Mouse (Mus musculus) lung, embryonic 15.5 days (tissue): Measurements from ENCODE around the gene Hormad2. TPM values are rescaled to one million over a fixed set of nuclear protein-coding genes. Genes with fewer than 3 reads are reported as not detected.

Source experiments
- ATAC-seq: fragments of 200-750 bp; cut with Nextera tagmentation; 2 replicates; pipeline ENCODE4 v1.8.0; 2017; ENCODE audit warnings: moderate number of reproducible peaks, borderline replicate concordance; ENCODE audit not compliant: low FRiP score, low TSS enrichment; ENCODE audit errors: extremely low read depth
- H3K27ac ChIP-seq: fragments of 300-500 bp; sonication (generic); 2 replicates; pipeline ENCODE4 v1.5.1; 2015; ENCODE audit warnings: moderate library complexity, mild to moderate bottlenecking, inconsistent platforms
- H3K27me3 ChIP-seq: fragments of 300-500 bp; sonication (generic); 2 replicates; pipeline ENCODE4 v1.6.1; 2015; ENCODE audit warnings: inconsistent platforms
- H3K36me3 ChIP-seq: fragments of 300-500 bp; sonication (generic); 2 replicates; pipeline ENCODE4 v1.6.1; 2015; ENCODE audit warnings: inconsistent platforms
- H3K4me1 ChIP-seq: fragments of 300-500 bp; sonication (generic); 2 replicates; pipeline ENCODE4 v1.6.1; 2015; ENCODE audit warnings: inconsistent platforms
- H3K4me2 ChIP-seq: fragments of 300-500 bp; sonication (generic); 2 replicates; pipeline ENCODE4 v1.6.1; 2015; ENCODE audit warnings: inconsistent platforms, mild to moderate bottlenecking, moderate library complexity
- H3K4me3 ChIP-seq: fragments of 300-500 bp; sonication (generic); 2 replicates; pipeline ENCODE4 v1.5.1; 2015; ENCODE audit warnings: mild to moderate bottlenecking, inconsistent platforms
- H3K9ac ChIP-seq: fragments of 300-500 bp; sonication (generic); 2 replicates; pipeline ENCODE4 v1.6.1; 2015; ENCODE audit warnings: inconsistent platforms
- H3K9me3 ChIP-seq: fragments of 300-500 bp; sonication (generic); 2 replicates; pipeline ENCODE4 v1.6.1; 2016; ENCODE audit warnings: inconsistent platforms
- WGBS: fragments of 180-500 bp; shearing (Covaris S2); methylation state at CpG from one replicate; pipeline ENCODE4 v1.1.7; 2015; 5-methylcytosine and 5-hydroxymethylcytosine counted together
- polyA plus RNA-seq: library from polyadenylated mRNA; unstranded; fragments of >200 nt; fragmentation: Nextera tagmentation; extraction: Ambion mirVana; gene quantifications from 2 replicates; pipeline ENCODE4 v1.2.1, GENCODE M21; 2015

Hormad2 gene
- polyA plus RNA-seq, 1 experiment from 2014 or later: 0.22 TPM

DNA sequence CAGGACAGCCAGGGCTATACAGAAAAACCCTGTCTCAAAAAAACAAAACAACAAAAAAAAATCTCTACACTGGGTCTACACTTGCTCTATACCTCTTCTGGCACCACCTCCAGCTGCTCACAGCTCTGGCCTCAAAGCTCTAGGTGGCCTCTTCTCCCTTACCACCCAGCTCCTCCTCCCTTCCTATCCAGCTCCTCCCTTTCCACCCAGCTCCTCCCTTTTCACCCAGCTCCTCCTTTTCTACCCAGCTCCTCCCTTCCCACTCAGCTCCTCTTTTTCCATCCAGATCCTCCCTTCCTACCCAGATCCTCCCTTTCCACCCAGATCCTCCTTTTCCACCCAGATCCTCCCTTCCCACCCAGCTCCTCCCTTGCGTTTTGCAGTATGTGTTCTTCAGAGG is 26.5 kb upstream of the Hormad2 start:
- Histone ChIP-seq H3K4me2 (no peak overlapping the region), H3K27me3 (no peaks in the 10 kb centered on the region), H3K27ac (no peak overlapping the region), H3K9me3 (no peaks in the 10 kb centered on the region), H3K36me3 (no peaks in the 10 kb centered on the region), H3K9ac (no peak overlapping the region), H3K4me3 (no peak overlapping the region), H3K4me1 (no peaks in the 10 kb centered on the region)
- WGBS: 91% methylated on average over 1 of the region's 1 CpGs
- no peak for ATAC-seq

DNA sequence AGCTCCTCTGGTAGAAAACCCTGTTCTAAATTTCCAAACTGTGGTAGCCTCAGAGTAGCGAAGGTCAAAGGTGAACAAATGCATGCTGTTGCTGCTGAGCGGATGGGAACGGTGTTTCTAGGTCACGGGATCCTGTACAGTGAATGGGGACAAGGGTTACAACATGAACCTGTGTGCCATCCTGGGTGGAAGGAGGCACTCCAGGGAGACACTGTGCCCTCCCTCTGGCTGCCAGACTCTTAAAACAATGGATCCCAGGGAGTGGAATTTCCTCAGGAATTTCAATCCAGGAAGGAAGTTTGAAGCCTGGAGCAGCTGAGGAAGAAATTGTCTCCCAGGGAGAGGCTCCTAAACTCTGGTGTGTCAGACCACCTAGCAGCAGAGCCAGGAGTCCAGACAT is 25.3 kb upstream of the Hormad2 start:
- Histone ChIP-seq H3K4me1 (no peaks in the 10 kb centered on the region), H3K9ac (no peak overlapping the region), H3K27ac (peak overlapping the region; percentile 55), H3K27me3 (no peaks in the 10 kb centered on the region), H3K9me3 (no peaks in the 10 kb centered on the region), H3K4me2 (no peak overlapping the region), H3K36me3 (no peaks in the 10 kb centered on the region), H3K4me3 (no peak overlapping the region)
- ATAC-seq: no peak
- 50% methylated on average over 4 of the region's 4 CpGs for WGBS

DNA sequence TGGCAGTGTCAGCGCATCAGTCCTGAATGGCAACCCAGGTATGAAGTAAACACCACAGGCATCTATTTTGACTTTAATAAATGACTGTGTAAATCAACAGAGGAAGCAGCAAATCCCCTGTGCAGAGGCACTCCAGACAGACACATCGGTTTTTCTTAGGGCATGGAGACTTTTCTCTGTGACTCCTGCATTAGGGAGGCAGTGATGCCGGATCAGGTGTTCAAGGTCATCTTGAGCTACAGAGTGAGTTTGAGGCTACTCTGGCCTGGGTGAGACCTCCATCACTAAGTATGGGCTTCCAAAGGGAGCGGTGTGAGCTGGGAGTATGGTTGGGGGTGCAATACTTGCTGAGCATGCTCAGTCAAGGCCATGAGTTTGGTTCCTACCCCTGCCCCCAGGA is 23.7 kb upstream of the Hormad2 start:
- no peak overlapping the region for H3K9ac ChIP-seq
- no peak for ATAC-seq
- no peak overlapping the region for H3K27ac ChIP-seq
- H3K4me1 ChIP-seq: no peaks in the 10 kb centered on the region
- no peaks in the 10 kb centered on the region for H3K36me3 ChIP-seq
- no peaks in the 10 kb centered on the region for H3K9me3 ChIP-seq
- whole genome bisulfite sequencing: 86% methylated on average over 4 of the region's 4 CpGs
- H3K4me2 ChIP-seq: no peak overlapping the region
- H3K4me3 ChIP-seq: no peak overlapping the region
- H3K27me3 ChIP-seq: no peaks in the 10 kb centered on the region

DNA sequence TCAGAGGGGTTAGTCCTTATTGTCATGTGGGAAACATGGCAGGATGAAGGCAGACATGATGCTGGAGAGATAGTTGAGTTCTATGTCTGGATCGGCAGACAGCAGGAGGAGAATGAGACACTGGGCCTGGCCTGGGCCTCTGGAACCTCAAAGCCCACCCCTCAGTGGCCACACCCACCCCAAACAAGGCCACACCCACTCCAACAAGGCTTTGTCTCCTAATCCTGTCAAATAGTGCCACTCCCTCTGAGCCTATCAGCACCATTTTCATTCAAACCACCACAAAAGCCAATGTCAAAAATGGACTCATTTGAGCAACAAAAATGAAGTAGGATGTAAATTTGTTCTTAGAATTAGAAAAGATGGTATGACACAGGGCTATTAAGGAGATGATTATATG is 23.3 kb upstream of the Hormad2 start:
- Histone ChIP-seq H3K4me3 (no peak overlapping the region), H3K27me3 (no peaks in the 10 kb centered on the region), H3K36me3 (no peaks in the 10 kb centered on the region), H3K4me2 (no peak overlapping the region), H3K9ac (no peak overlapping the region), H3K4me1 (no peaks in the 10 kb centered on the region), H3K9me3 (no peaks in the 10 kb centered on the region), H3K27ac (no peak overlapping the region)
- no peak for ATAC-seq
- 91% methylated on average over 1 of the region's 1 CpGs for WGBS

DNA sequence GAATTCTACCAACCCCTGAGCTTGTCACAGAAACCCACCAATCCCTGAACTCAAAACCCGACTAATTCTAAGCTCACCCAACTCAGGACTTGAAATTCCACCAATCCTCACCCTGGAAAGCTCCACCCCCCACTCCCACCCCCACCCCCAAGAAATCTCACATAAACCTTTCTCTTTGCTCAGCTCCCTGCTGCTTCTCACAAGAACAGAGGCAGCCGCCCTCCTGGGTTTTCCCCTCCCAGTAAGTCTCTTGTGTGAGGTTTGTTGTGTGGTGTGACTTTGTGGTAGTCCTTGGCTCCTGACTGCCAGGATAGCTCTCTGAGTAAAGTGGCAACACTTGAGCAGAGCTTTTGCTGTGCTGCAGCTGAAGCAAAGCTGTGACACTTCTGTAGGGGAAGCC is 22.0 kb upstream of the Hormad2 start:
- Histone ChIP-seq H3K9me3 (no peaks in the 10 kb centered on the region), H3K4me2 (no peak overlapping the region), H3K4me1 (no peaks in the 10 kb centered on the region), H3K9ac (no peak overlapping the region), H3K27ac (no peak overlapping the region), H3K36me3 (no peaks in the 10 kb centered on the region), H3K27me3 (no peaks in the 10 kb centered on the region), H3K4me3 (no peak overlapping the region)
- 30% methylated on average over 2 of the region's 2 CpGs for WGBS
- ATAC-seq: no peak

DNA sequence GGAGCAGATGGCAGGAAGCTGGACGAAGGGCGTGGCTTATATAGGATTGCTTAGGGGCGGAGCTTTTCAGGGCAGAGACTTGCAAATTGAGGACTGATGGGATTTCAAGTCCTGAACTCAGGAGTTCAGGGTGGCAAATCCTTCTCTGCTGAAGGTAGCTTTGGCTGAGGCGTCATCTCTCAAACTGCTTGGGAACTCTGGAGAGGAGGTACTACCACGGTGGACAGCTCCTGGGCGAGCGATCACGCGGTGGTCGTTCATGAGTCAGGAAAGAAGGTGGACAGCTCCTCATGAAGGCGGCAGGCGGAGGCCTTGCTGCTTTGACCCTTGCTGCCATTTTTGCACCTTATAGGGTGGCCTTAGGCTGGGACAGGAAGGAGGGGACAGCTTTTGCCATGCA is 20.2 kb upstream of the Hormad2 start:
- 11% methylated on average over 12 of the region's 12 CpGs for WGBS
- H3K36me3 ChIP-seq: no peaks in the 10 kb centered on the region
- H3K9ac ChIP-seq: no peak overlapping the region
- no peak for ATAC-seq
- no peaks in the 10 kb centered on the region for H3K9me3 ChIP-seq
- H3K4me2 ChIP-seq: no peak overlapping the region
- H3K27ac ChIP-seq: no peak overlapping the region
- no peaks in the 10 kb centered on the region for H3K4me1 ChIP-seq
- H3K27me3 ChIP-seq: no peaks in the 10 kb centered on the region
- no peak overlapping the region for H3K4me3 ChIP-seq

DNA sequence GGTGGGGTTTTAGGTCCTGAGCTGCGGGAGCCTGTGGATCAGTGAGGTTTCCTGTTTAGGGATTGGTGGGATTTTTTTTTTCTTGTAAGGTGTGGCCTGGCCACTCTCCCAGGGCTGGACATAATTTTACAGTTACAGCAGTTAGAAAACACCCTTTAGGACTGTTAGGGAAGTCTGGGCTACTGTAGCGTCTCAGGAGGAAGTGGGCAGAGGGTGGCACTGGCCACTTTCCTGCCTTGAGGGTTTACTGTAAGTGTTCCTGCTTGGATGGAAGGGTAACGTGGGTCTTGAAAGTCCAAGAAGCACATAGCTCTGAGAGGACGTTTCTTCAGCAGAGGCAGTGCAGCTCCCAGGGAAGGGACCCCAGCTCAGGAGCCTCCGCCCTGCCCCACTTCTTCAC is 19.7 kb upstream of the Hormad2 start:
- 53% methylated on average over 5 of the region's 5 CpGs for WGBS
- no peaks in the 10 kb centered on the region for H3K4me1 ChIP-seq
- H3K27ac ChIP-seq: no peak overlapping the region
- H3K4me2 ChIP-seq: no peak overlapping the region
- H3K9ac ChIP-seq: no peak overlapping the region
- H3K4me3 ChIP-seq: no peak overlapping the region
- H3K36me3 ChIP-seq: no peaks in the 10 kb centered on the region
- H3K27me3 ChIP-seq: no peaks in the 10 kb centered on the region
- no peaks in the 10 kb centered on the region for H3K9me3 ChIP-seq
- no peak for ATAC-seq

DNA sequence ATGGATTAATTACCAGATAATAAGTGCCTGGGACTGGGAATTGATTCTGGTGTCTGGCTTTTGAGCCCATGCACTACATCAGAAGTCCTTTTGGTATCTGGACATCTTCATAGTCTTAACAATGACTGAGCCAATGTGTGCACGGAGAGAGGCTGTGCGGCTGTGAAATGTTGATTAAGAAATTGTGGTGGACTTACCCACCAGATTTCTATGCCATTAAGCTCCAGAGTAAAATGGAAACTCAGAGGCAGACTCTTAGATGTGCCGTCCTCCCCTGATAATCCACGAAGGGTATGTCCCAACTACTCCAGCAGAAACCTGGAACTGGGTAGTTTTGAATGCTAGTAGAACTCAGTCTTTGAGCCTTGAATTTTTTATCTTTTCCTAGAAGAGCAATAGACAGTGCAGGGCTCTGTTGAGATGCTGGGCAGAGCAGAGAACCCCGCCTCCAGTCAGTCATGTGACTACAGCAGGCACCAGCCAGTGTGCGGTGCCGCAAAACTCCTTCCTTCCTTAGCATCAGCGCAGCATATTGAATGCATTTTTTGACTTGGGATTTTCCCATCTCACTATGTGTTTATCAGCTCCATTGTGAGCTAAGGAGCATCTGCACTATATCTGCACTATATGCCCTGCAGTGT is 14.1 kb upstream of the Hormad2 start:
- no peaks in the 10 kb centered on the region for H3K9me3 ChIP-seq
- H3K27me3 ChIP-seq: no peaks in the 10 kb centered on the region
- no peak overlapping the region for H3K9ac ChIP-seq
- no peaks in the 10 kb centered on the region for H3K36me3 ChIP-seq
- no peaks in the 10 kb centered on the region for H3K4me1 ChIP-seq
- H3K4me2 ChIP-seq: no peak overlapping the region
- no peak overlapping the region for H3K4me3 ChIP-seq
- WGBS: 68% methylated on average over 8 of the region's 8 CpGs
- no peak overlapping the region for H3K27ac ChIP-seq
- no peak for ATAC-seq

DNA sequence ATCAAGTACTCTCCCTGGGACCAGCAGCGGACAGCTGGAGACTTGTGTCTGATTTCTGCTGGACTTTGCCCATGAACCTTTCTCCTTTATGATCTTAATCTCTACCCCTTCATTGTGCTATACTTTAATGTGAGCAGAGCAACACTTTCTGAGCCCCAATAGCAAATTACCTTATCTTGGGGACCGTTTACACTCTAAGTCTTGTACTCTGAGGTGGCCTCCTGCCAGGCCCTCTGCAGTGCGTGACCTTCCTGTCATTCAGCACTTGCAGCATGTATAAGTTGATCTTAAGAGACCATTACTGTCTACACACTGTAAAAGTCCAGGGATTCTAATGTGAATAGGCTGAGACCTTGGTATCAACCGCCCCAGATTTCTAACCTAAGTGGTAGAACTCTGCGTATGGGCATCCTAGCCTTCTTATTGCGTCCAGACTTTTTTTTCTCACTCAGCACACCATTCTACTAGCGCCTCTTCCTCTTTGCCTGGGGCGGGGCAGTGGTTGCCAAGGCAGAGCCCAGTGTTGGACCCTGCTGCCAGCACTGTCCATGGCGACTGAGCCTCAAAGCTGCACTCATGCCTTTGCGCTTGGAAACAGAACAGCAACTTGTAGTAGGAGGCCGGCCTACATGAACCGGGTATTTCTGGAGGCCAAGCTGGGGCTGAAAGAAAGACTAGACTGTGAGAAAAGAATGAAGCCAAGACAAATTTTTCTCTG is 11.7 kb upstream of the Hormad2 start:
- H3K9ac ChIP-seq: no peak overlapping the region
- no peaks in the 10 kb centered on the region for H3K9me3 ChIP-seq
- H3K4me2 ChIP-seq: no peak overlapping the region
- no peaks in the 10 kb centered on the region for H3K4me1 ChIP-seq
- no peak overlapping the region for H3K4me3 ChIP-seq
- no peak for ATAC-seq
- no peak overlapping the region for H3K27ac ChIP-seq
- 71% methylated on average over 12 of the region's 12 CpGs for WGBS
- no peaks in the 10 kb centered on the region for H3K27me3 ChIP-seq
- no peaks in the 10 kb centered on the region for H3K36me3 ChIP-seq

DNA sequence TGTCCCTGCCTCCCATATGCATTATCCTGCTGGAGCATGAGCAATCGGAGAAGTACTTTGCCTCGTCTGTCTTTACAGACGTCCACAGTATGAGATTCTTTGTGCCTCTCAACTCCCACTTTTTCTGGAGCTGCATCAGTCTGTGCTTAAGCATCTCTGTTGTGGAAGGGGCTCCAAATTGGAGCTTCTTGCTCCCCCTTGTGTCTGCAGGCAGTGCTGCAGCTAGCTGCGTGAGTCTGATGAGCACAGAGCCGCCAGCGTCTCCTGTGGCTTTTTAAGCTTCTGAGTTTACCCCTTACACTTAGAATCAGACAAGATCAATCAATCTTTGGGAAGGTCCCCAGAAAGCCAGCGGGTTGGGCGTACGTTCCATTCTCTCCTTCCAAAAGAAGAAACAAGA is 10.2 kb upstream of the Hormad2 start:
- H3K36me3 ChIP-seq: no peaks in the 10 kb centered on the region
- no peak overlapping the region for H3K27ac ChIP-seq
- no peak overlapping the region for H3K4me2 ChIP-seq
- no peak overlapping the region for H3K4me3 ChIP-seq
- ATAC-seq: no peak
- 15% methylated on average over 9 of the region's 9 CpGs for WGBS
- H3K9me3 ChIP-seq: no peaks in the 10 kb centered on the region
- no peaks in the 10 kb centered on the region for H3K4me1 ChIP-seq
- no peaks in the 10 kb centered on the region for H3K27me3 ChIP-seq
- H3K9ac ChIP-seq: no peak overlapping the region

DNA sequence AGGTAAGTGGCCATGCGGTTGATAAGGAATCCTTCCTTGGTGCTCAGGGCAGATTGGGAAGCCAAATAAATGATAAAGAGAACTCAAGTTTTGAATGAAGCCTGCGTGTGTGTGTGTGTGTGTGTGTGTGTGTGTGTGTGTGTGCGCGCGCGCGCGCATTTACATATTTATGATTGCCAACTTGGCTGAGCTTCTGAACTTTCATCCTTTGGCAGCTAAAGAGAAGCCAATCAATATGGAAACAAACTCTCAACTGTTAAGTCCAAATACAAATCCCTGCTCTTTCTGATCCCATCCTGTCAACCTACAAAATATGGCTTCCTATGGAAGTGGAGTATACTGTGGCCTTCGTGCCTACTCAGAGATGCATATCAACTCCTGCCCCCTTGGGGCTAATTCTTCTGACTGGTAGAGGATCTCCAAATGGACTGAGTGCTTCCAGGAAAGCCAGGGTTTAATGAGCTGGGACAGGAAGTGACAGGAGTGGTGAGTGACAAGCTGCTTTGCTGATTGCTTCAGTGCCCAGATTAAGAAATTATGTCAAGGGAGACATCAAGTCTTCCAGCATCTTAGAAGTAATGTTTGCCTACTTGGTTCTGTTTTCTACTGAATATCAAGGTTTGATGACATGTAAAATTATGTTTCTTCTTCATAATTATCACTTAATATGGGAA is 5.4 kb upstream of the Hormad2 start:
- H3K4me3 ChIP-seq: no peak overlapping the region
- no peaks in the 10 kb centered on the region for H3K4me1 ChIP-seq
- no peaks in the 10 kb centered on the region for H3K27me3 ChIP-seq
- ATAC-seq: no peak
- no peak overlapping the region for H3K4me2 ChIP-seq
- H3K27ac ChIP-seq: no peak overlapping the region
- no peak overlapping the region for H3K9ac ChIP-seq
- no peaks in the 10 kb centered on the region for H3K9me3 ChIP-seq
- no peaks in the 10 kb centered on the region for H3K36me3 ChIP-seq
- 89% methylated on average over 9 of the region's 9 CpGs for WGBS

DNA sequence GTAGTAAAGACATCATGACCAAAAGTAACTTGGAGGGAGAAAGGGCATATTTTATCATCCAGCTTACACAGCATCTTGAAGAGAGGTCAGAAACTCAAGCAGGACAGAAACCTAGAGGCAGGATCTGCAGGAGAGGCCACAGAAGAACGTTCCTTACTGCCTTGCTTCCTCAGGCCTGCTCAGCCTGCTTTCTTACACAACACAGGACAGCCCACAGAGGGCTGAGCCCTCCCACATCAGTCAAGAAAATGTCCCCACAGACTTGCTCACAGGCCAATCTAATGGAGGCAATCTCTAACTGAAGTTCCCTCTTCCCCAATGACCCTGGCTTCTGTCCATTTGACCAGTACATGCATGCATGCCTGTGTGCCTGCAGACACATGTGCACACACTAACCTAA is 1.4 kb upstream of the Hormad2 start:
- WGBS: 26% methylated on average over 1 of the region's 1 CpGs
- Histone ChIP-seq H3K36me3 (no peaks in the 10 kb centered on the region), H3K9ac (no peak overlapping the region), H3K27ac (no peak overlapping the region), H3K27me3 (no peaks in the 10 kb centered on the region), H3K4me2 (no peak overlapping the region), H3K9me3 (no peaks in the 10 kb centered on the region), H3K4me1 (0 out of 2 replicates have a peak, but pooled peaks cover 3% of the 10 kb centered on the region), H3K4me3 (no peak overlapping the region)
- no peak for ATAC-seq
